Mouse (Mus musculus) heart, embryonic 15.5 days (tissue): ENCODE measurements around the gene Tpm3. TPM values are rescaled to one million over a fixed set of nuclear protein-coding genes. Genes with fewer than 3 reads are reported as not detected.
"Not testable (repeated sequence)": the region's sequence is repeated elsewhere in the genome, so short reads cannot be mapped to it uniquely, and the experiment has no call there.

Source experiments
- ATAC-seq: fragments of 200-750 bp; cut with Nextera tagmentation; replicated peaks from 2 replicates; pipeline ENCODE4 v1.8.0; 2017; ENCODE audit warnings: low read depth, moderate TSS enrichment; ENCODE audit not compliant: insufficient number of reproducible peaks, insufficient read depth, low FRiP score
- H3K27ac ChIP-seq: fragments of 300-500 bp; sonication (generic); 2 replicates; pipeline ENCODE4 v1.5.1; 2015; ENCODE audit warnings: mild to moderate bottlenecking, inconsistent platforms
- H3K27me3 ChIP-seq: fragments of 300-500 bp; sonication (generic); 2 replicates; pipeline ENCODE4 v1.6.1; 2015; ENCODE audit warnings: inconsistent platforms
- H3K36me3 ChIP-seq: fragments of 300-500 bp; sonication (generic); 2 replicates; pipeline ENCODE4 v1.6.1; 2015; ENCODE audit warnings: mild to moderate bottlenecking, inconsistent platforms
- H3K4me1 ChIP-seq: fragments of 300-500 bp; sonication (generic); replicated peaks from 2 replicates; pipeline ENCODE4 v1.6.1; 2015; ENCODE audit warnings: inconsistent platforms
- H3K4me2 ChIP-seq: fragments of 300-500 bp; sonication (generic); 2 replicates; pipeline ENCODE4 v1.6.1; 2015; ENCODE audit warnings: inconsistent platforms, mild to moderate bottlenecking, moderate library complexity
- H3K4me3 ChIP-seq: fragments of 300-500 bp; sonication (generic); 2 replicates; pipeline ENCODE4 v1.5.1; 2015; ENCODE audit warnings: mild to moderate bottlenecking, inconsistent platforms
- H3K9ac ChIP-seq: fragments of 300-500 bp; sonication (generic); 2 replicates; pipeline ENCODE4 v1.6.1; 2015; ENCODE audit warnings: mild to moderate bottlenecking, inconsistent platforms
- H3K9me3 ChIP-seq: fragments of 300-500 bp; sonication (generic); replicated peaks from 2 replicates; pipeline ENCODE4 v1.6.1; 2016; ENCODE audit warnings: inconsistent platforms
- WGBS: fragments of 180-500 bp; shearing (Covaris S2); methylation state at CpG from one replicate; pipeline ENCODE4 v1.1.7; 2015; ENCODE audit warnings: mixed read lengths; 5-methylcytosine and 5-hydroxymethylcytosine counted together
- polyA plus RNA-seq: library from polyadenylated mRNA; unstranded; fragments of >200 nt; fragmentation: Nextera tagmentation; extraction: Ambion mirVana; gene quantifications from 2 replicates; pipeline ENCODE4 v1.2.1, GENCODE M21; 2015

Tpm3 gene
- polyA plus RNA-seq, 1 experiment from 2014 or later = 239 TPM

GRCm38 (mm10) chr3:90114342-90114741, 41.9 kb downstream of the Tpm3 start:
- Histone ChIP-seq H3K27ac (no peak overlapping the region), H3K9ac (no peak overlapping the region), H3K9me3 (no peaks in the 10 kb centered on the region), H3K4me2 (no peak overlapping the region), H3K4me3 (no peak overlapping the region), H3K36me3 (no peaks in the 10 kb centered on the region), H3K27me3 (no peaks in the 10 kb centered on the region), H3K4me1 (no peaks in the 10 kb centered on the region)
- no peak for ATAC-seq
- 46% methylated on average over 2 of the region's 2 CpGs for WGBS

GRCm38 (mm10) chr3:90115526-90115925, 43.1 kb downstream of the Tpm3 start:
- Histone ChIP-seq H3K4me3 (no peak overlapping the region), H3K4me2 (no peak overlapping the region), H3K9me3 (no peaks in the 10 kb centered on the region), H3K4me1 (no peaks in the 10 kb centered on the region), H3K9ac (no peak overlapping the region), H3K27ac (no peak overlapping the region), H3K27me3 (no peaks in the 10 kb centered on the region), H3K36me3 (no peaks in the 10 kb centered on the region)
- WGBS = 63% methylated on average over 3 of the region's 3 CpGs
- no peak for ATAC-seq

GRCm38 (mm10) chr3:90118132-90118790, 45.8 kb downstream of the Tpm3 start:
- H3K27ac ChIP-seq = no peak overlapping the region
- no peak overlapping the region for H3K9ac ChIP-seq
- H3K4me3 ChIP-seq = no peak overlapping the region
- no peaks in the 10 kb centered on the region for H3K4me1 ChIP-seq
- no peaks in the 10 kb centered on the region for H3K9me3 ChIP-seq
- ATAC-seq = no peak
- 80% methylated on average over 13 of the region's 13 CpGs for WGBS
- H3K27me3 ChIP-seq = no peaks in the 10 kb centered on the region
- H3K4me2 ChIP-seq = no peak overlapping the region
- H3K36me3 ChIP-seq = no peaks in the 10 kb centered on the region

- not testable (repeated sequence) for H3K27me3 ChIP-seq, ATAC-seq, H3K4me1 ChIP-seq, H3K9me3 ChIP-seq, H3K9ac ChIP-seq, H3K4me2 ChIP-seq, H3K27ac ChIP-seq, H3K4me3 ChIP-seq, H3K36me3 ChIP-seq
- WGBS = 70% methylated on average over 5 of the region's 5 CpGs
These were observed 49.6 kb downstream of the Tpm3 start for GRCm38 (mm10) chr3:90122036-90122435.

- H3K4me1 ChIP-seq = no peaks in the 10 kb centered on the region
- H3K4me2 ChIP-seq = no peak overlapping the region
- no peaks in the 10 kb centered on the region for H3K27me3 ChIP-seq
- no peak for ATAC-seq
- no peak overlapping the region for H3K9ac ChIP-seq
- no peak overlapping the region for H3K4me3 ChIP-seq
- WGBS = 70% methylated on average over 5 of the region's 5 CpGs
- H3K36me3 ChIP-seq = no peaks in the 10 kb centered on the region
- H3K27ac ChIP-seq = no peak overlapping the region
- H3K9me3 ChIP-seq = no peaks in the 10 kb centered on the region
These were observed 53.3 kb downstream of the Tpm3 start for GRCm38 (mm10) chr3:90125710-90126109.

GRCm38 (mm10) chr3:90127881-90128280, 55.4 kb downstream of the Tpm3 start:
- no peak overlapping the region for H3K4me2 ChIP-seq
- no peaks in the 10 kb centered on the region for H3K27me3 ChIP-seq
- no peak for ATAC-seq
- no peaks in the 10 kb centered on the region for H3K36me3 ChIP-seq
- H3K9me3 ChIP-seq = no peaks in the 10 kb centered on the region
- H3K4me1 ChIP-seq = no peaks in the 10 kb centered on the region
- WGBS = 89% methylated on average over 6 of the region's 6 CpGs
- H3K9ac ChIP-seq = no peak overlapping the region
- no peak overlapping the region for H3K27ac ChIP-seq
- no peak overlapping the region for H3K4me3 ChIP-seq

GRCm38 (mm10) chr3:90132745-90133144, 60.3 kb downstream of the Tpm3 start:
- Histone ChIP-seq H3K9me3 (no peaks in the 10 kb centered on the region), H3K27ac (no peak overlapping the region), H3K27me3 (no peaks in the 10 kb centered on the region), H3K4me2 (no peak overlapping the region), H3K4me3 (no peak overlapping the region), H3K9ac (no peak overlapping the region), H3K36me3 (no peaks in the 10 kb centered on the region), H3K4me1 (no peaks in the 10 kb centered on the region)
- 69% methylated on average over 3 of the region's 3 CpGs for WGBS
- no peak for ATAC-seq

GRCm38 (mm10) chr3:90133331-90133730, 60.9 kb downstream of the Tpm3 start:
- Histone ChIP-seq H3K27ac (no peak overlapping the region), H3K9me3 (no peaks in the 10 kb centered on the region), H3K4me3 (no peak overlapping the region), H3K4me2 (no peak overlapping the region), H3K36me3 (no peaks in the 10 kb centered on the region), H3K4me1 (no peaks in the 10 kb centered on the region), H3K27me3 (no peaks in the 10 kb centered on the region), H3K9ac (no peak overlapping the region)
- ATAC-seq = no peak
- whole genome bisulfite sequencing = 93% methylated on average over 1 of the region's 1 CpGs

GRCm38 (mm10) chr3:90134483-90134882, 62.0 kb downstream of the Tpm3 start:
- H3K4me1 ChIP-seq = no peaks in the 10 kb centered on the region
- no peak overlapping the region for H3K27ac ChIP-seq
- H3K9ac ChIP-seq = no peak overlapping the region
- no peaks in the 10 kb centered on the region for H3K9me3 ChIP-seq
- no peak overlapping the region for H3K4me2 ChIP-seq
- no peak overlapping the region for H3K4me3 ChIP-seq
- no peak for ATAC-seq
- no peaks in the 10 kb centered on the region for H3K27me3 ChIP-seq
- no peaks in the 10 kb centered on the region for H3K36me3 ChIP-seq
- WGBS = 43% methylated on average over 3 of the region's 3 CpGs

- 74% methylated on average over 5 of the region's 5 CpGs for WGBS
- no peak for ATAC-seq
These were observed 62.5 kb downstream of the Tpm3 start for GRCm38 (mm10) chr3:90134993-90135392.

GRCm38 (mm10) chr3:90136660-90137059, 64.2 kb downstream of the Tpm3 start:
- no peak for ATAC-seq
- no peak overlapping the region for H3K27ac ChIP-seq
- 36% methylated on average over 13 of the region's 13 CpGs for WGBS

More at GRCm38 (mm10) chr3:90134993-90135392, 62.5 kb downstream of the Tpm3 start:
- no peaks in the 10 kb centered on the region for H3K36me3 ChIP-seq
- H3K9ac ChIP-seq = no peak overlapping the region
- no peaks in the 10 kb centered on the region for H3K9me3 ChIP-seq
- H3K4me2 ChIP-seq = no peak overlapping the region
- no peak overlapping the region for H3K27ac ChIP-seq
- no peaks in the 10 kb centered on the region for H3K27me3 ChIP-seq
- no peaks in the 10 kb centered on the region for H3K4me1 ChIP-seq
- H3K4me3 ChIP-seq = no peak overlapping the region

GRCm38 (mm10) chr3:90137606-90138005, 65.2 kb downstream of the Tpm3 start:
- 83% methylated on average over 1 of the region's 1 CpGs for WGBS
- Histone ChIP-seq H3K27ac (no peak overlapping the region), H3K4me1 (no peaks in the 10 kb centered on the region), H3K9ac (no peak overlapping the region), H3K27me3 (no peaks in the 10 kb centered on the region), H3K36me3 (no peaks in the 10 kb centered on the region), H3K4me2 (no peak overlapping the region), H3K9me3 (no peaks in the 10 kb centered on the region), H3K4me3 (no peak overlapping the region)
- no peak for ATAC-seq

More at GRCm38 (mm10) chr3:90136660-90137059, 64.2 kb downstream of the Tpm3 start:
- Histone ChIP-seq H3K9me3 (no peaks in the 10 kb centered on the region), H3K4me2 (no peak overlapping the region), H3K9ac (no peak overlapping the region), H3K27me3 (no peaks in the 10 kb centered on the region), H3K4me1 (no peaks in the 10 kb centered on the region), H3K36me3 (no peaks in the 10 kb centered on the region), H3K4me3 (no peak overlapping the region)
